Mouse (Mus musculus) hindbrain, embryonic 11.5 days (tissue): ENCODE data around the gene Pdlim5. TPM values are rescaled to one million over a fixed set of nuclear protein-coding genes. Genes with fewer than 3 reads are reported as not detected.

Experiments
- ATAC-seq: fragments of 200-750 bp; cut with Nextera tagmentation; 2 replicates; pipeline ENCODE4 v1.8.0; 2017; ENCODE audit warnings: mild to moderate bottlenecking, moderate TSS enrichment, moderate library complexity; ENCODE audit not compliant: low FRiP score
- DNase-seq: peaks from one replicate; pipeline ENCODE4 v3.0.0-alpha.2; 2015; ENCODE audit warnings: low spot score
- H3K27ac ChIP-seq: fragments of 300-500 bp; sonication (generic); 2 replicates; pipeline ENCODE4 v1.5.1; 2014; ENCODE audit warnings: mild to moderate bottlenecking, low read depth, low read length
- H3K27me3 ChIP-seq: fragments of 300-500 bp; sonication (generic); 2 replicates; pipeline ENCODE4 v1.6.1; 2014; ENCODE audit warnings: mild to moderate bottlenecking, low read length, moderate library complexity, mixed read lengths; ENCODE audit not compliant: control insufficient read depth, insufficient read depth
- H3K36me3 ChIP-seq: fragments of 300-500 bp; sonication (generic); 2 replicates; pipeline ENCODE4 v1.6.1; 2014; ENCODE audit warnings: mild to moderate bottlenecking, low read length, moderate library complexity, mixed read lengths; ENCODE audit not compliant: control insufficient read depth, insufficient read depth
- H3K4me1 ChIP-seq: fragments of 300-500 bp; sonication (generic); replicated peaks from 2 replicates; pipeline ENCODE4 v1.6.1; 2014; ENCODE audit warnings: low read length, mixed read lengths; ENCODE audit not compliant: control insufficient read depth, insufficient read depth
- H3K4me2 ChIP-seq: fragments of 300-500 bp; sonication (generic); replicated peaks from 2 replicates; pipeline ENCODE4 v1.6.1; 2014; ENCODE audit warnings: mild to moderate bottlenecking, low read depth, low read length
- H3K4me3 ChIP-seq: fragments of 300-500 bp; sonication (generic); 2 replicates; pipeline ENCODE4 v1.5.1; 2014; ENCODE audit warnings: low read depth, low read length
- H3K9ac ChIP-seq: fragments of 300-500 bp; sonication (generic); 2 replicates; pipeline ENCODE4 v1.6.1; 2014; ENCODE audit warnings: low read depth, low read length
- H3K9me3 ChIP-seq: fragments of 300-500 bp; sonication (generic); 2 replicates; pipeline ENCODE4 v1.6.1; 2016; ENCODE audit warnings: low read length; ENCODE audit not compliant: control insufficient read depth
- WGBS: fragments of 180-500 bp; shearing (Covaris S2); extraction: QIAGEN DNeasy Blood & Tissue Kit; methylation state at CpG from one replicate; pipeline ENCODE4 v1.1.7; 2014; 5-methylcytosine and 5-hydroxymethylcytosine counted together
- polyA plus RNA-seq: library from polyadenylated mRNA; unstranded; fragments of >200 nt; fragmentation: Nextera tagmentation; extraction: Ambion mirVana; gene quantifications from 2 replicates; pipeline ENCODE4 v1.2.1, GENCODE M21; 2014

Pdlim5 gene
- polyA plus RNA-seq, 1 experiment from 2014 or later, result 20.4 TPM

DNA sequence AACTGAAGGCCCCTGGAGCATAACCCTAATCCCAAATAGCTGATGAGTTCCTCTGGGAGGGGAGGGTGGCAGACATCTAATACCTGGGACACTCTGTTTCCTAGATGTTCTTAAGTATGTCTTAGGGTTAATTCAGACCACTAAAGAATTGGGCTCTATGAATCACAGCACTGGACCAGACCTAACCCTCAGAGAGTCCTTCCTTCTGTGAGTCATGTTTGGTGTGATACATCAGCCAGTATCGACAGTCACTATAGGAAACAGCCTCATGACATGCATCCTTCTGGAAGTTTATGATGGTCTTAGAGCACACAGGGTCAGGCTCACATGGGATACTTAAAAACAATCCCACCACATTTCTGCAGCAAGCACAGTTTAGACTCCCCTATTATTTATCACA, 143.4 kb downstream of the Pdlim5 start:
- H3K9me3 ChIP-seq, result no peaks in the 10 kb centered on the region
- H3K4me1 ChIP-seq, result no peaks in the 10 kb centered on the region
- H3K9ac ChIP-seq, result no peak overlapping the region
- H3K36me3 ChIP-seq, result no peaks in the 10 kb centered on the region
- no peak for DNase-seq
- H3K27ac ChIP-seq, result no peak overlapping the region
- 84% methylated on average over 1 of the region's 1 CpGs for WGBS
- ATAC-seq, result no peak
- H3K4me2 ChIP-seq, result no peak overlapping the region
- no peak overlapping the region for H3K4me3 ChIP-seq
- no peaks in the 10 kb centered on the region for H3K27me3 ChIP-seq

DNA sequence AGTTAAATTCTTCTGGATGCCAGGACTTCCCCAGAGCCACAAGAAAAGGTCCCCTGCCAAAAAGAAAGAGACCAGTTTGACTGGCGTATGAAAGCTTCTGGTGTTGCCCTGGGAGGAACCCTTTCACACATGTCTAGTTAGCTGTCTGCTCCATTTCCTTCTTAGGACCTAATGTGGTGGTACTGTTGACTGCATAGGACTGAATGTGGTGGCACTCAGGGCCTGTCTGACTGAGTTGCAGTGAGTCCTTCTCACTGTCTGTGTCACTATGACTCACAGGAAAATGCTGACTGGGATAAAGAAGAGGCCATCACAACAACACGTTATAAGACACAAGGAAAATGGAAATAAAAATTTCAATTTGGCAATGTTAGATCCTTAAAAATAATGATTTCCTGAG, 146.0 kb downstream of the Pdlim5 start:
- Histone ChIP-seq H3K4me3 (no peak overlapping the region), H3K27me3 (no peaks in the 10 kb centered on the region), H3K9ac (no peak overlapping the region), H3K9me3 (no peaks in the 10 kb centered on the region), H3K36me3 (no peaks in the 10 kb centered on the region), H3K27ac (no peak overlapping the region), H3K4me1 (no peaks in the 10 kb centered on the region), H3K4me2 (no peak overlapping the region)
- WGBS, result 80% methylated on average over 2 of the region's 2 CpGs
- ATAC-seq (no peak), DNase-seq (no peak)

DNA sequence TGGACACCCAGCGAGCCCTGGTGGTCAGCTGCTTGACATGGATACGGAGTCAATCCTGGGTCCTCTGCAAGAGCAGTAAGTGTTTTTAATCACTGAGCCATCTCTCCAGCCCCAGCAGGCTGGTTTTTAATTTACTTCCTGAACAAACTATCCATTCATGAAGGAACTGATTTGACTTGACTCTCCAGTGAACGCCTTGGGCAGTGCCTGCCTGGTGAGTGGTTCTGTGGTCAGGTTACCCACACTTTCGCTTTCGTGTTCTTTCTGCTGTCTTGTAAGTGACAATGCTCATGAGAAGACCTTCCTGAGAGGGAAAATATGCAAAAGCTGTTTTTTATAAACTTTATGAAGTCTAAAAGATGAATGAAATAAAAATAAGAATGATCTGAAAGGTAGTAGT, 152.2 kb downstream of the Pdlim5 start:
- WGBS, result 80% methylated on average over 5 of the region's 5 CpGs
- H3K4me1 ChIP-seq, result no peaks in the 10 kb centered on the region

DNA sequence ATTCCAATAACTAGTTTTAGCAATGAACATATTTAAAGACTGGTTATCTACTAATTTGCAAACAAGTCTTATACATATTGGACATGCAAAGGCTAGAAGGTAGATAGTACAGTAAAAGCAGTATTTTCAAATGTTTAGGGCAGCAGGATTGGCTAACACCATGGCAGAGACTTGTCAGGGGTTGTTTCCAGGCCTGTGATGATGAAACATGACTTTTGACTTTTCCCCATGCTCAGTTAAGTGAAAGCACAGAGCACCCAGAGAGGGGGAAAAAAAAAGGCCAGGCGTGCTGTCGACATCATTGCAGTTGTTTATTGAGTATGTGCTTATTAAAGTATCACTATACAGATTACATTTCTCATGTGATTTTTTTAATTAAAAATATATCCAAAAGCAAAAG, 156.2 kb downstream of the Pdlim5 start:
- no peak overlapping the region for H3K4me2 ChIP-seq
- WGBS, result 83% methylated on average over 2 of the region's 2 CpGs
- H3K27me3 ChIP-seq, result no peaks in the 10 kb centered on the region
- DNase-seq (no peak), ATAC-seq (no peak)
- no peaks in the 10 kb centered on the region for H3K36me3 ChIP-seq
- no peaks in the 10 kb centered on the region for H3K9me3 ChIP-seq
- no peak overlapping the region for H3K4me3 ChIP-seq
- H3K4me1 ChIP-seq, result no peaks in the 10 kb centered on the region
- H3K9ac ChIP-seq, result no peak overlapping the region
- H3K27ac ChIP-seq, result no peak overlapping the region

More for the DNA sequence above, 152.2 kb downstream of the Pdlim5 start:
- ATAC-seq (no peak), DNase-seq (no peak)
- no peak overlapping the region for H3K27ac ChIP-seq
- no peaks in the 10 kb centered on the region for H3K9me3 ChIP-seq
- no peak overlapping the region for H3K4me2 ChIP-seq
- H3K27me3 ChIP-seq, result no peaks in the 10 kb centered on the region
- no peak overlapping the region for H3K9ac ChIP-seq
- no peak overlapping the region for H3K4me3 ChIP-seq
- no peaks in the 10 kb centered on the region for H3K36me3 ChIP-seq

DNA sequence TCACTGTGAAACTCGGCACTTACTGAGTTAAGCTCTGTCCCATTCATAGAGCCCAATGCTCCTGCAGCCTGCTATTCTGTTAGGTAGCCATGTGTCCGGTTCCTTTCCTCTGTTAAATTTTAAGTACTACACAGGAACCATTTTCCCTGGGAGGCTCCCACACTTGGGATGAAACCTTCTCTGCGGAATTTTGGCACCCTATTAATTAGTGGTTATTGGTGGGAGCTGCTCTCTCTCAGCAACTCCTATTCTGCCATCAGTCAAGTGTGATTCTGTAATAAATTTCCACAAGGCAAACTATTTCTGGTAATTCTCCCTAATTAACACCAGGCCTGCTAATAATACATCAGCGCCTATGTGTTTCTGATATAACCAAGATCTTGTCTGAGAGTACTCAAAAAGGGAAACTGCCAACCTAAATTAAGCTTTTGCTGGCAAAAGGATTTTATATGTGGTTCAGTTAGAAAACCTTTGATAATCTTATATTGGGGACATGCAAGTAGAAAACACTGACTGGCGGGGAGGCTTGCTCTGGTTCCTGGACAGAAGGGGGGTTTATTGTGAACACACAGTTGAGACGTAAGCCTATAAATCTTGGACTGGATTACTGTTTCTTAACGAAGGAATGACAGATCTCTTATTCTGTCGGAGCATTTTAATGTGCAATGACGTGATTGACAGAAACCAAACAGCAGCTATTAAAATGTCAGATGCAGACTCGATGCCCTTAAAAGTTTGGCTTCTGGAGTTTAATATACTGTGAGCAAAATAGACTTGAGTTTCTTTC, 157.0 kb downstream of the Pdlim5 start:
- no peaks in the 10 kb centered on the region for H3K4me1 ChIP-seq
- WGBS, result 84% methylated on average over 10 of the region's 10 CpGs
- DNase-seq, result no peak
- no peak overlapping the region for H3K9ac ChIP-seq
- H3K9me3 ChIP-seq, result no peaks in the 10 kb centered on the region
- H3K27ac ChIP-seq, result no peak overlapping the region
- H3K27me3 ChIP-seq, result no peaks in the 10 kb centered on the region
- no peak overlapping the region for H3K4me3 ChIP-seq
- H3K36me3 ChIP-seq, result no peaks in the 10 kb centered on the region
- no peak overlapping the region for H3K4me2 ChIP-seq
- no peak for ATAC-seq

DNA sequence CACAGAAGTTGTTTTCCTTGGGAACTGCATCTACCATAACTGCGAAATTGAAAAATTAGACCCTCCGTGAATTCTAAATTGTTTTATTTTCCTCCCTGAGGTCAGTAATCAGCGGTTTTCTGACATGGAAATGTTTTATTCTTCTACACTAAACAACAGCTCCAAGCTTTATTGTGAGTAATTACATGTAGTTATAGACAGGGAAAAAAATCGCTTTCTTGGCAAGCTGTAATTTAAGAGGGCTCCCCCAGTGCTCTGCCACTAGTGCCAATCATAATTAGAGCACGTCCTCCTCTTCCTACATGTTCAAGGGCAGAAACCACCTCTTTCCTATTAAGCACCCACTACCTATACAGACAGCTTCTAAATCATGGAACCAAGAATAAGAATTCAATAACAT, 157.9 kb downstream of the Pdlim5 start:
- ATAC-seq (no peak), DNase-seq (no peak)
- no peak overlapping the region for H3K4me2 ChIP-seq
- no peak overlapping the region for H3K9ac ChIP-seq
- H3K9me3 ChIP-seq, result no peaks in the 10 kb centered on the region
- no peaks in the 10 kb centered on the region for H3K4me1 ChIP-seq
- no peaks in the 10 kb centered on the region for H3K36me3 ChIP-seq
- no peak overlapping the region for H3K27ac ChIP-seq
- WGBS, result 79% methylated on average over 5 of the region's 5 CpGs
- no peaks in the 10 kb centered on the region for H3K27me3 ChIP-seq
- H3K4me3 ChIP-seq, result no peak overlapping the region

DNA sequence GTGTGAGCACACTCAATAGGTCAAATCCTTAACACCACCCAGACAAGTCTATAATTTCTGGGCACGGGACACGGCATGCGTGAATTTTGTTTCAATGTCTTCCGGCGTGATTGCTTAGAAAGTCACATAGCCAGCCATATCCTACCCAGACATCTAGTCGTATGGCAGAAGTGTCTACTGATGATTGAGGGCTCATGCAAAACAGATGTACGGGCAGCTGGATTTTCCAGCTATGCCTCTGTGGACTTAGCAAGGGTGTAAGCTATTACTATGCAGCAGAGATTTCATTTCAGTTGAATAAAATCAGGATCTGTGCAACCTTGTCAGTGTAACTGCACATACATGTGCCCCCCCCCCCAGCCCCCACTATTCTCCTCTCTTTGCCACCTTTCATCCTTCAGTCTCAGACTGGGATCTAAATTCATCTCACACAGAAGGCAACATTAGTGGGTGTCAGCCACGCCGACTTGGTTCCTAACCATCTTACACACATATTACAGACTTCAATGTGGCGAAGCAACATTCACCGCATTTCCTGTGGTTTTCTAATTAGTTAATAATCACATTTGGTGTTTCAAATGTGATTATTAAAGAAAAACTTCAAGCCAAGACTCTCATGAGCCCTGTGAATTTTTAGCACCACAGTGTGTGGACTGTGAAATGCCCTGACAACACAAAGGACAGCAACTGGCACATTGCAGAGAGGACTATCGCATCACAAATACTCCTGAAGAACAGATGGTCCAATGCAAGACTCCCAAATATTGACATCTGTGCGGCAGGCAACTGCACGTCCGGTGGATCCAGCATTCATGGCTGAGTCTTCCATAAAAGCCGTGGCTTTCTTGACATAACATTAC, 161.7 kb downstream of the Pdlim5 start:
- no peaks in the 10 kb centered on the region for H3K9me3 ChIP-seq
- H3K4me3 ChIP-seq, result no peak overlapping the region
- DNase-seq, result no peak
- no peak overlapping the region for H3K9ac ChIP-seq
- H3K4me2 ChIP-seq, result no peak overlapping the region
- no peaks in the 10 kb centered on the region for H3K27me3 ChIP-seq
- 89% methylated on average over 16 of the region's 16 CpGs for WGBS
- no peaks in the 10 kb centered on the region for H3K4me1 ChIP-seq
- no peaks in the 10 kb centered on the region for H3K36me3 ChIP-seq
- no peak overlapping the region for H3K27ac ChIP-seq
- no peak for ATAC-seq

DNA sequence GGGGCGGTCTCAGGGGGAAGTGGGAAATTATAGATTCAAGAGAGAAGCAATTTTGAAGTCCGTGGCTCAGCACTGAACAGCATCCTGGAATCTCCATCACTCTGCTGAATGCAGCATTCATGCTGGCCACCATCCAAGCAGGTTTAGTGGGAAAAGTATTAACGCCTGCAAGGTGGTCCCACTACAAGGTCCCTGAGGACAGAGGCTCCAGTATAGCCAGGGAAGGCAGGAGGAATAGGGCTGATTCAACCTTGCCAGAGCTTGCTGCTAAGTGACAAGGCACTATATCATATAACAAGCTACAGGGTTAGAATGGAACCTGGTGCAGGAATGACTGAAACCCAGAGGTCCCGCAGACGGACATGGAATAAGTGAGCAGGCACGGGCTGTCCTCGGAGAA, 166.8 kb downstream of the Pdlim5 start:
- no peak for DNase-seq
- H3K4me2 ChIP-seq, result no peak overlapping the region
- no peak overlapping the region for H3K9ac ChIP-seq
- H3K27me3 ChIP-seq, result no peaks in the 10 kb centered on the region
- WGBS, result 88% methylated on average over 7 of the region's 7 CpGs
- H3K4me3 ChIP-seq, result no peak overlapping the region
- no peaks in the 10 kb centered on the region for H3K9me3 ChIP-seq
- H3K36me3 ChIP-seq, result no peaks in the 10 kb centered on the region
- H3K4me1 ChIP-seq, result no peaks in the 10 kb centered on the region
- no peak overlapping the region for H3K27ac ChIP-seq
- no peak for ATAC-seq
